Mouse (Mus musculus) megakaryocyte, embryonic 14.5 days (primary cell): Measurements from ENCODE around the gene Vsx2.

Source experiments
- FLI1 ChIP-seq: IDR thresholded peaks from 2 replicates; pipeline ENCODE4 v1.6.1; 2012; ENCODE audit warnings: low read length, inconsistent platforms, mixed read lengths
- GATA1 ChIP-seq: IDR thresholded peaks from 3 replicates; pipeline ENCODE4 v1.6.1; 2012; ENCODE audit warnings: mixed read lengths, low read length, inconsistent platforms, borderline replicate concordance

DNA sequence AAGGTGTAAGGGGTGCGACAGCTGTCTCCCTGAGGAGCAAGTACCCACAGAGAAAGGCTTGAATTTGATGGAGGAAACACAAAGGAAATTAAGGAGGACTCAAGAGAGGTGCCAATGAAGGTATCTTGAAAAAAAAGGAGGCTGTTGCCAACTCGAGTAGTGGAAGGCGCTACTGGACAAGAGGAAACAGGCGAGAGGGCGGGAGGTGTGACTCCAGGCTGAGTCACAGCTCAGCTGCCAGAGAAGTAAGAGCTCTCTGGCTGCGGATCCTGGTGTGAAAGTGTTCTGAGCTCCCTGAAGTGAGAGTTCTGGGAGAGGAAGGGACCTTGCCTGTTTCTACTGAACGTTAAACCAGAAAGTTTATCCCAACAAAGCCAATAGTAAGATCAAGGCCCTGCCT, 45.0 kb downstream of the Vsx2 start:
- TF ChIP-seq GATA1, result no peak
- TF ChIP-seq FLI1, result no peak
